Mouse (Mus musculus) embryonic facial prominence, embryonic 15.5 days (tissue): ENCODE results near the gene Ttc41. TPM values are rescaled to one million over a fixed set of nuclear protein-coding genes. Genes with fewer than 3 reads are reported as not detected.

Experiments used
- microRNA-seq: library from miRNA; unstranded; fragments of <30 nt; microRNA quantifications from one replicate; pipeline ENCODE4, GENCODE M21; 2016; ENCODE audit warnings: borderline number of aligned reads
- polyA plus RNA-seq: library from polyadenylated mRNA; unstranded; fragments of >200 nt; fragmentation: Nextera tagmentation; extraction: Ambion mirVana; gene quantifications from 2 replicates; pipeline ENCODE4 v1.2.1, GENCODE M21; 2015

The Ttc41 gene
- polyA plus RNA-seq, 1 experiment from 2014 or later, result 1.3 TPM

Small RNA genes lying within 50 kb of the gene (microRNA-seq; reads per million reads assigned to microRNA genes)
- 2.1 reads per million, percentile 7 among the genes with 10 or more reads in this experiment for gene Gm25745

Other genes with a start within 250 kb of the Ttc41 start
- 2.1 and 2.6 TPM in 2 replicates for gene Syn3, start 206.9 kb upstream of the Ttc41 start, polyA plus RNA-seq
- 609 and 610 TPM in 2 replicates for gene Hsp90b1, start 302 bp upstream of the Ttc41 start, polyA plus RNA-seq
- not detected in 2 replicates for gene Gm49358, start 58.2 kb downstream of the Ttc41 start, polyA plus RNA-seq
- gene Nt5dc3, start 73.2 kb downstream of the Ttc41 start, polyA plus RNA-seq, result 1.5 and 1.6 TPM in 2 replicates